In genomic region chr13:46669048-46669619, GRCm38 (mm10) we compare ENCODE assay signal across 8 mouse cellular contexts. TPM values are rescaled to one million over a fixed set of nuclear protein-coding genes. Genes with fewer than 3 reads are reported as not detected.
DNase-seq lines count a peak whose midpoint lies in the region; ATAC-seq lines count a peak whose summit lies in the region.

TSS of gene Fam8a1 (plus strand) at chr13:46669522.

- DNase-seq in adipocyte (ENCODE audit: low spot score): peak; percentile 86
- DNase-seq in embryo, embryonic 10 days (ENCODE audit: low spot score): peak; percentile 85
- DNase-seq in gastrocnemius, postnatal 14 days: peak; percentile 91
- peak; percentile 90 to 95 for DNase-seq in left cerebral cortex, postnatal 10 days (ENCODE audit: extremely low spot score in 1 of 2, low spot score in 2 of 2)
- DNase-seq in right cerebral cortex, postnatal 25 days: peak; percentile 92
- DNase-seq in urinary bladder, postnatal 4 days (ENCODE audit: low spot score in 2 of 2): peak; percentile 88 to 90

- intact Hi-C loops in gastrocnemius, postnatal 14 days (cut with DNase I; ENCODE audit: low total_unique reads): no loop called here
- intact Hi-C loops in left cerebral cortex, postnatal 10 days (cut with DNase I): loop anchor here (5.0 to 10.0 kb wide), 2 partner anchors 164 to 252 kb away; partner anchors contain the start of genes Cap2 and Rbm24

- peak; percentile 96 for ATAC-seq in inflammation-experienced regulatory T-cells, adult 6 months
- peak; percentile 92 for ATAC-seq in megakaryocyte-erythroid progenitor cell, adult 5-6 weeks (replicated peaks; ENCODE audit: low FRiP score, low TSS enrichment, poor library complexity, severe bottlenecking)

RNA-seq across cellular contexts. Expression of gene Fam8a1, which starts in this region (rescaled TPM):
- 10 to 100 TPM; 20.4 to 21.9 TPM for total RNA-seq in gastrocnemius, postnatal 14 days (2021)
- 1 to 10 TPM; 5.1 to 9.7 (median 6.2) TPM for polyA plus RNA-seq in inflammation-experienced regulatory T-cells, adult 6 months (2017; shearing (Covaris generic))
- total RNA-seq in left cerebral cortex, postnatal 10 days (2021): 10 to 100 TPM; 70.5 to 73.2 TPM
- 12.1 and 14.3 TPM in 2 replicates for total RNA-seq in megakaryocyte-erythroid progenitor cell, adult 5-6 weeks (2014; fragmentation: Nextera tagmentation)
- total RNA-seq in megakaryocyte-erythroid progenitor cell, adult 5-6 weeks (2017): 9.4 and 11.6 TPM in 2 replicates

Comparison
In these comparisons a context has a peak if more than half of its experiments do, and no peak if none do; other contexts are left out.
1. Peak in every context shown above with its lines: DNase-seq and ATAC-seq.